ENCODE assay signal across 17 mouse cellular contexts in genomic region chr12:100845829-100846228, GRCm38 (mm10).
DNase-seq lines count a peak whose midpoint lies in the region; ATAC-seq and TF ChIP-seq lines count a peak whose summit lies in the region.
"Had no signal": no experiment of that assay in that cellular context is flagged by ENCODE, and none has a peak within 500 bp of the region (broad histone marks: within the 10 kb centered on the region; RNA-seq: fewer than 3 reads in every experiment).

No protein-coding gene starts in this region.

- H3K4me2 ChIP-seq in hindbrain, postnatal 0 days (ENCODE audit: low read depth, low read length), result no peak overlapping the region
- H3K4me2 ChIP-seq in hindbrain, embryonic 13.5 days, result no peak overlapping the region
- no peak overlapping the region for H3K4me2 ChIP-seq in midbrain, postnatal 0 days (ENCODE audit: low read depth, low read length, poor library complexity, severe bottlenecking)
- no peak overlapping the region for H3K4me2 ChIP-seq in midbrain, embryonic 16.5 days (ENCODE audit: low read length)
- H3K4me2 ChIP-seq: embryonic facial prominence, embryonic 13.5 days; liver, embryonic 12.5 days; midbrain, embryonic 11.5 days had no signal

- peak; percentile 28 for DNase-seq in CD4-positive, CD25-positive, alpha-beta regulatory T cell, adult 2 months (ENCODE audit: low read depth, low spot score)
- peak; percentile 22 for DNase-seq in hindbrain, postnatal 0 days (ENCODE audit: low spot score)
- no peak for DNase-seq in midbrain, postnatal 0 days (ENCODE audit: low spot score)
- no peak for DNase-seq in right cerebral cortex, adult 2 months (ENCODE audit: low spot score in 2 of 2)
- DNase-seq in adrenal gland, postnatal 14 days, result no peak
- DNase-seq: adrenal gland, postnatal 25 days; cerebellum, postnatal 10 days; layer of hippocampus, adult 9-11 months; lung, postnatal 36 days; thymus, postnatal 25 days had no signal

- no peaks in the 10 kb centered on the region for H3K36me3 ChIP-seq in hindbrain, postnatal 0 days (ENCODE audit: insufficient read depth, low read length)
- H3K36me3 ChIP-seq in hindbrain, embryonic 13.5 days, result no peaks in the 10 kb centered on the region
- no peaks in the 10 kb centered on the region for H3K36me3 ChIP-seq in midbrain, postnatal 0 days (ENCODE audit: insufficient read depth, low read length)
- no peaks in the 10 kb centered on the region for H3K36me3 ChIP-seq in midbrain, embryonic 16.5 days (ENCODE audit: control insufficient read depth, insufficient read depth, low read length)
- H3K36me3 ChIP-seq: embryonic facial prominence, embryonic 13.5 days; liver, embryonic 12.5 days had no signal

- no peak for ATAC-seq in CD4-positive, CD25-positive, alpha-beta regulatory T cell, adult 4 months
- ATAC-seq in hindbrain, postnatal 0 days, result no peak
- no peak for ATAC-seq in hindbrain, embryonic 13.5 days (ENCODE audit: low FRiP score)
- ATAC-seq in midbrain, postnatal 0 days (ENCODE audit: low FRiP score), result no peak
- no peak for ATAC-seq in midbrain, embryonic 16.5 days
- ATAC-seq: liver, embryonic 12.5 days had no signal

- 20% methylated on average over 2 of the region's 2 CpGs for WGBS in hindbrain, postnatal 0 days
- WGBS in hindbrain, embryonic 13.5 days, result 37% methylated on average over 2 of the region's 2 CpGs
- 31% methylated on average over 2 of the region's 2 CpGs for WGBS in midbrain, postnatal 0 days
- 26% methylated on average over 2 of the region's 2 CpGs for WGBS in midbrain, embryonic 16.5 days

- no peak overlapping the region for H3K27ac ChIP-seq in hindbrain, postnatal 0 days
- no peak overlapping the region for H3K27ac ChIP-seq in hindbrain, embryonic 13.5 days
- H3K27ac ChIP-seq in midbrain, postnatal 0 days (ENCODE audit: low read depth, low read length), result no peak overlapping the region
- H3K27ac ChIP-seq in midbrain, embryonic 16.5 days (ENCODE audit: low read length), result no peak overlapping the region
- H3K27ac ChIP-seq: embryonic facial prominence, embryonic 13.5 days; liver, embryonic 12.5 days had no signal

- H3K27me3 ChIP-seq in hindbrain, postnatal 0 days (ENCODE audit: insufficient read depth, low read length), result no peaks in the 10 kb centered on the region
- H3K27me3 ChIP-seq in hindbrain, embryonic 13.5 days, result no peaks in the 10 kb centered on the region
- no peaks in the 10 kb centered on the region for H3K27me3 ChIP-seq in midbrain, postnatal 0 days (ENCODE audit: insufficient read depth, low read length)
- H3K27me3 ChIP-seq in midbrain, embryonic 16.5 days (ENCODE audit: control insufficient read depth, insufficient read depth, low read depth, low read length), result no peaks in the 10 kb centered on the region
- H3K27me3 ChIP-seq: embryonic facial prominence, embryonic 13.5 days had no signal

- H3K9me3 ChIP-seq in hindbrain, postnatal 0 days (ENCODE audit: low read length), result no peaks in the 10 kb centered on the region
- no peaks in the 10 kb centered on the region for H3K9me3 ChIP-seq in hindbrain, embryonic 13.5 days
- H3K9me3 ChIP-seq in midbrain, postnatal 0 days (ENCODE audit: low read length), result no peaks in the 10 kb centered on the region
- no peaks in the 10 kb centered on the region for H3K9me3 ChIP-seq in midbrain, embryonic 16.5 days (replicated peaks; ENCODE audit: control insufficient read depth, low read length, poor library complexity, severe bottlenecking)
- H3K9me3 ChIP-seq: embryonic facial prominence, embryonic 13.5 days; liver, embryonic 12.5 days had no signal

- no peak overlapping the region for H3K9ac ChIP-seq in hindbrain, postnatal 0 days (replicated peaks; ENCODE audit: low read length)
- no peak overlapping the region for H3K9ac ChIP-seq in hindbrain, embryonic 13.5 days
- no peak overlapping the region for H3K9ac ChIP-seq in midbrain, postnatal 0 days (replicated peaks; ENCODE audit: low read length, poor library complexity, severe bottlenecking)
- H3K9ac ChIP-seq in midbrain, embryonic 16.5 days (ENCODE audit: low read depth, low read length), result no peak overlapping the region
- H3K9ac ChIP-seq: embryonic facial prominence, embryonic 13.5 days; liver, embryonic 12.5 days had no signal

- peak; percentile 66 for TF ChIP-seq CTCF in hindbrain, postnatal 0 days (IDR thresholded peaks at IDR 0.05; ENCODE audit: low read depth)
- TF ChIP-seq CTCF in midbrain, postnatal 0 days (IDR thresholded peaks at IDR 0.05), result peak; percentile 60

- H3K4me1 ChIP-seq in hindbrain, postnatal 0 days (ENCODE audit: insufficient read depth, low read length), result no peaks in the 10 kb centered on the region
- H3K4me1 ChIP-seq in hindbrain, embryonic 13.5 days (replicated peaks), result peaks cover 14% of the 10 kb centered on the region
- no peaks in the 10 kb centered on the region for H3K4me1 ChIP-seq in midbrain, postnatal 0 days (ENCODE audit: insufficient read depth, low read length)
- no peaks in the 10 kb centered on the region for H3K4me1 ChIP-seq in midbrain, embryonic 16.5 days (ENCODE audit: control insufficient read depth, insufficient read depth, low read length)
- H3K4me1 ChIP-seq: embryonic facial prominence, embryonic 13.5 days; liver, embryonic 12.5 days had no signal

- H3K4me3 ChIP-seq in hindbrain, postnatal 0 days (ENCODE audit: low read length), result no peak overlapping the region
- no peak overlapping the region for H3K4me3 ChIP-seq in hindbrain, embryonic 13.5 days
- no peak overlapping the region for H3K4me3 ChIP-seq in midbrain, postnatal 0 days (ENCODE audit: low read depth, low read length)
- H3K4me3 ChIP-seq in midbrain, embryonic 16.5 days (ENCODE audit: low read depth, low read length), result no peak overlapping the region
- H3K4me3 ChIP-seq: embryonic facial prominence, embryonic 13.5 days; liver, embryonic 12.5 days; myocyte had no signal

Comparison
In these comparisons a context has a peak if more than half of its experiments do, and no peak if none do; other contexts are left out.
1. DNase-seq: peak in CD4-positive, CD25-positive, alpha-beta regulatory T cell, adult 2 months (single experiment) and hindbrain, postnatal 0 days (single experiment); none in midbrain, postnatal 0 days (single experiment), right cerebral cortex, adult 2 months (0 of 2) and adrenal gland, postnatal 14 days (single experiment).